Mouse (Mus musculus) layer of hippocampus, adult 2 months (tissue): ENCODE data around the gene Zbtb16. TPM values are rescaled to one million over a fixed set of nuclear protein-coding genes. Genes with fewer than 3 reads are reported as not detected.

Experiments used
- DNase-seq, 2 experiments: peaks; one replicate each; pipeline ENCODE4 v3.0.0; 2022; ENCODE audit warnings: low spot score in 2 of 2
- H3K27ac ChIP-seq: fragments of 200-600 bp; 2 replicates; pipeline ENCODE4 v1.8.1; 2022
- H3K4me3 ChIP-seq: fragments of 200-600 bp; 2 replicates; pipeline ENCODE4 v1.8.1; 2022; ENCODE audit warnings: mild to moderate bottlenecking
- CTCF ChIP-seq: fragments of 200-600 bp; conservative IDR thresholded peaks from 2 replicates; pipeline ENCODE4 v1.8.1; 2022; ENCODE audit warnings: antibody characterized with exemption, mild to moderate bottlenecking, moderate library complexity
- total RNA-seq, 2 experiments: library from RNA; stranded (reverse); gene quantifications; 2 replicates each; pipeline ENCODE4 v1.2.3; 2021

The Zbtb16 gene
- total RNA-seq, 2 experiments from 2014 or later = 143 to 149 TPM

GRCm38 (mm10) chr9:48710355-48711295, 125.4 kb downstream of the Zbtb16 start:
- TF ChIP-seq CTCF = no peak
- peak overlapping the region; percentile 57; the same call in 1 of the 2 replicates for H3K27ac ChIP-seq

GRCm38 (mm10) chr9:48707824-48708229, 128.2 kb downstream of the Zbtb16 start:
- no peak for TF ChIP-seq CTCF
- Histone ChIP-seq H3K4me3 (no peak overlapping the region), H3K27ac (peak overlapping the region; percentile 44; the same call in 1 of the 2 replicates)
- no peak for DNase-seq

More at GRCm38 (mm10) chr9:48710355-48711295, 125.4 kb downstream of the Zbtb16 start:
- no peak overlapping the region for H3K4me3 ChIP-seq
- no peak for DNase-seq

GRCm38 (mm10) chr9:48707134-48707823, 128.7 kb downstream of the Zbtb16 start:
- H3K27ac ChIP-seq = peak overlapping the region; percentile 44; the same call in 1 of the 2 replicates
- TF ChIP-seq CTCF = no peak
- H3K4me3 ChIP-seq = no peak overlapping the region
- no peak for DNase-seq

- Histone ChIP-seq H3K27ac (no peak overlapping the region), H3K4me3 (no peak overlapping the region)
- no peak for TF ChIP-seq CTCF
- DNase-seq = no peak
Observed at GRCm38 (mm10) chr9:48701296-48701695, 134.7 kb downstream of the Zbtb16 start.

- Histone ChIP-seq H3K27ac (no peak overlapping the region), H3K4me3 (no peak overlapping the region)
- no peak for TF ChIP-seq CTCF
- DNase-seq = no peak
Observed at GRCm38 (mm10) chr9:48700871-48701270, 135.2 kb downstream of the Zbtb16 start.

GRCm38 (mm10) chr9:48697470-48697815, 138.6 kb downstream of the Zbtb16 start:
- DNase-seq = no peak
- Histone ChIP-seq H3K4me3 (no peak overlapping the region), H3K27ac (peak overlapping the region; percentile 64; the same call in 1 of the 2 replicates)
- no peak for TF ChIP-seq CTCF

GRCm38 (mm10) chr9:48696731-48697469, 139.1 kb downstream of the Zbtb16 start:
- no peak overlapping the region for H3K4me3 ChIP-seq
- TF ChIP-seq CTCF = no peak
- peak overlapping the region; percentile 64 for H3K27ac ChIP-seq
- DNase-seq = no peak

GRCm38 (mm10) chr9:48696330-48696729, 139.7 kb downstream of the Zbtb16 start:
- peak overlapping the region; percentile 64 for H3K27ac ChIP-seq
- TF ChIP-seq CTCF = no peak
- H3K4me3 ChIP-seq = no peak overlapping the region
- DNase-seq = no peak

- no peak overlapping the region for H3K4me3 ChIP-seq
- DNase-seq = no peak
- no peak for TF ChIP-seq CTCF
- peak overlapping the region; percentile 6; the same call in 1 of the 2 replicates for H3K27ac ChIP-seq
Observed at GRCm38 (mm10) chr9:48695796-48696195, 140.2 kb downstream of the Zbtb16 start.

- no peak for DNase-seq
- Histone ChIP-seq H3K27ac (peak overlapping the region; percentile 14; the same call in 1 of the 2 replicates), H3K4me3 (no peak overlapping the region)
- no peak for TF ChIP-seq CTCF
Observed at GRCm38 (mm10) chr9:48694616-48695061, 141.4 kb downstream of the Zbtb16 start.

- DNase-seq = no peak
- TF ChIP-seq CTCF = no peak
- peak overlapping the region; percentile 69 for H3K27ac ChIP-seq
- no peak overlapping the region for H3K4me3 ChIP-seq
Observed at GRCm38 (mm10) chr9:48693696-48694095, 142.3 kb downstream of the Zbtb16 start.

GRCm38 (mm10) chr9:48689718-48689980, 146.4 kb downstream of the Zbtb16 start:
- Histone ChIP-seq H3K27ac (peak overlapping the region; percentile 84), H3K4me3 (no peak overlapping the region)
- no peak for DNase-seq
- no peak for TF ChIP-seq CTCF
